Mouse (Mus musculus) brain, embryonic 14.5 days (tissue): ENCODE results near the gene Tomm40l.

Experiments
- CTCF ChIP-seq: fragments of 200-500 bp; IDR thresholded peaks from 2 replicates; pipeline ENCODE4 v1.5.1; 2012; ENCODE audit warnings: inconsistent platforms, mild to moderate bottlenecking, moderate library complexity, borderline replicate concordance; ENCODE audit not compliant: insufficient read depth, insufficient read length; ENCODE audit errors: extremely low read depth
- POLR2A ChIP-seq: fragments of 200-500 bp; IDR thresholded peaks from 2 replicates; pipeline ENCODE4 v1.6.1; 2012; ENCODE audit warnings: mild to moderate bottlenecking, inconsistent platforms, borderline replicate concordance; ENCODE audit not compliant: poor library complexity, insufficient read depth, insufficient read length, severe bottlenecking; ENCODE audit errors: extremely low read depth

GRCm38 (mm10) chr1:171187851-171188700 lies 34.2 kb downstream of the Tomm40l start:
- no peak for TF ChIP-seq CTCF
- no peak for TF ChIP-seq POLR2A
